Mouse (Mus musculus): Measurements from ENCODE around the gene Slc16a10.

Gene Slc16a10

DNA sequence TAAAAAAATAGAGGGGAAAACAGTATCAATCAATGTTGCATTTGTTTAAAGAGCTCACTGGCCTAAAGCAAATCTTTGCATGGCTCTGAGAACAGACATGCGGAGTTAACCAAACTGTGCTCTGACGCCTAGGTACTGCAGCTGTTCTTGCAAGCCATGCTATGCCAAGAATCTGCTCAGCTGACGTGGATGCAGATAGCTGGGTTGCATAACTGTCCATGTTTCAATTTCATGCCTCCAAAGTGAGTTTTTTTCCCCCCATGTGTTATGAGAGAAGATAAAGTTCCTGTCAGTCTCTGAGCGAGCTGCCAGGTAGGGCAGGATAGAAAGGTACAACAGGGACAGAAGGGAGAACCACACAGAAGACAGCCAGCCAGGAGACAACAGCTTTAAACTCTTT, 72.8 kb downstream of the Slc16a10 start:
- DNase-seq (ENCODE audit: extremely low spot score, low read depth, low spot score), result no peak

- DNase-seq (ENCODE audit: extremely low spot score, low read depth, low spot score), result no peak
Measured at GRCm38 (mm10) chr10:40068595-40068994, 73.5 kb downstream of the Slc16a10 start.

DNA sequence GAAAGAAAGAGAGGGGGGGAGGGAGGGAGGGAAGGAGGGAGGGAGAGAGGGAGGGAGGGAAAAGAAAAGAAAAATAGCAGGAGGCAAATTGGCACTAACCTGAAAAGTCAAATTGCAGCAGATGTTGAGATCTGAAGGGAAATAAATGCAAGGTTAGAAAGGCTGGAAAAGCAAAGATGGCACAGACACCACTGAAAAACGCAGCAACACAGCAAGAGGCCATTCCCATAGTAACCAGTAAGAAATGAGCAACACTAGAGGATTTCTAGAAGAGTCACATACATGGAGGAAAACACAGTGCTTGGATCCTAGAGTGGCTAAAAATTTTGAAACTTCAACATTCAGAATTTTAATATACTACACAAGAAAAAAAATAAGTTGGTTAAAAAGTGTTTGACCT, 74.5 kb downstream of the Slc16a10 start:
- no peak for DNase-seq (ENCODE audit: extremely low spot score, low read depth, low spot score)

GRCm38 (mm10) chr10:40067071-40067470, 75.0 kb downstream of the Slc16a10 start:
- DNase-seq (ENCODE audit: extremely low spot score, low read depth, low spot score), result no peak

DNA sequence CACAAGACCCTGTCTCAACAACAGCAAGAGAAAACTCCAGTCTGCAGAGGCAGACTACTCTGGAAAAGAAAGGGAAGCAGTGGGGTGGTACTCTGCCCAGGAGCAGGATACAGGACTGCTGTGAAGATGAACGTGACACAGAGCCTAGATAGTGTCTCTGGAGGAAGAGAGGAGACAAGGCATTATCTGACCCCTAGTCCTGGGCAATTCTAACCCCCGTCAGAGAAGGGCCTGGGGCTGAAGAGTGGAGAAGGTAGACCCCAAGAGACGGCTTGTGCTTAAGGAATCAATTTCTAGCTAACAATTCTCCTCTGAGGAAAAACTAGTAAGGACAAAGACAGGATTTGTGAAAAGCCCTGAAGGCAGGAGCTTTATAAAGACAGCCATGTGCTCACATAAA, 76.7 kb downstream of the Slc16a10 start:
- DNase-seq (ENCODE audit: extremely low spot score, low read depth, low spot score), result no peak

GRCm38 (mm10) chr10:40063291-40063890, 78.7 kb downstream of the Slc16a10 start:
- no peak for DNase-seq (ENCODE audit: extremely low spot score, low read depth, low spot score)

GRCm38 (mm10) chr10:40062812-40063211, 79.2 kb downstream of the Slc16a10 start:
- DNase-seq (ENCODE audit: extremely low spot score, low read depth, low spot score), result no peak

DNA sequence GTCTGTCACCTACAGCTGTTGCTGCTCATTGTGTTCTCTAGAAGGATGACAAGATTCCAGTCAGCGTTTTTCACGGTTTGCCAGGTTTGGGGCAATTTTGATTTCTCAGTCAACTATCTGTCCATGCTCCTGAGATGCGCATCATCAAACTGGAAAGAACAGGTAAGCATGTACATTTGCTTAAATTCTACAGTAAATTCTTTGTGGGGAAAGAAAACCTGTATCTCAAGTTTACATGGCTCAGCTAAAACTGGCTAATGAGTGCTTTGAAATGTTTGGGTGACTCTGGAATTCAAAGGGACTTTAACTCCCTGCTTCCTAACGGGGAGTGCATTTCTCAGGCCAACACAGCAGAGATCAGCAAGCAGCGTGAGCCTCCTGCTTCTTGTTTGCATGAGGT, 80.1 kb downstream of the Slc16a10 start:
- DNase-seq (ENCODE audit: extremely low spot score, low read depth, low spot score), result no peak

GRCm38 (mm10) chr10:40058786-40059120, 83.3 kb downstream of the Slc16a10 start:
- no peak for DNase-seq (ENCODE audit: extremely low spot score, low read depth, low spot score)

DNA sequence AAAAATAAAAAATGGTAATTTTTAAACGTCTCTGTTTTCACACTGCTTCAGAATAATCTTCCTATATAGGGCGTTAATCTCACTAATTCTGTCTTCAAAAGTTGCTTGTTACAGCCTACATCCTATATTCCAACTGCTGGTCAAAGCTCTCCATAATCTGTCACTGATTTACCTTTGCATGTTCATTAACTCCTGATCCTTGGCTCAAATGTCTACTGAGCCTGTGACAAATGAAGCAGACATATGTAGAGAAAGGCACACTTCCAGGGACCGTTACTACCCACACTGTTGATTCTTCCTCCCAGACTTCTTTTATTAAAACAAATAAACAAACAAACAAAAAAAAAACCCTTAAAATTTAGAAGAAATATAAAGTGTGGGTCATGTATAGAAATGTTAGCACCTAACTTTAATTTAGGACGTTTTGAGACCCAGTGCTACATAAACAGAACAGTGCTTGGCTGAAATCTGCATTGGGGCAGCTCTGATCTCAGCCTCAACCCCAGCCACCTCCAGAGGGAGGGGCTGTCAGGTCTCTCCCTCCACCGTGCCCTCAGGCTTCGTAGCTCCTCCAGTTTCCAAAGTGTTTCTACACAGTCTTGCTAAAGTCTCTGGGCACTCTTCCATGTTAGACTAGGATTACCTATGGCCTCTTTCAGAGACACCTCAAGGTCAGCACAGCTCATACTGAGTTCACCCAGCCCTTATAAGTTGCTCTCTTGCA, 83.8 kb downstream of the Slc16a10 start:
- no peak for DNase-seq (ENCODE audit: extremely low spot score, low read depth, low spot score)

DNA sequence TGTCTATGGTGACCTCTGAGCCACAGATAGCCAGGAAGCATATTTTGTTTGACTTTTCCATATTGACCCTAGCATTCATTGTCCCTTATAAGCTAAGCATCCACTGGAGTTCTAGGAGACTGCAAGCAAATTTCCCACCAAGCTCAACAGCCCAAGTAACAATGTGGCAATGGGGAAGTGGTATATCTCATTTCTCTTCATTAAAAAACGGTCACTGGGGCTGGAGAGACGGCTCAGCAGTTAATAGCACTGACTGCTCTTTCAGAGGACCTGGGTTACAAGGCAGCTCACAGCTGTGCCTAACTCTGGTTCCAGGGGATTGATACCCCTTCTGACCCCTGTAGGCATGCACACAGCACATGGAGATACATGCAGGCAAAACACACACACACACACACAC, 84.4 kb downstream of the Slc16a10 start:
- DNase-seq (ENCODE audit: extremely low spot score, low read depth, low spot score), result no peak

DNA sequence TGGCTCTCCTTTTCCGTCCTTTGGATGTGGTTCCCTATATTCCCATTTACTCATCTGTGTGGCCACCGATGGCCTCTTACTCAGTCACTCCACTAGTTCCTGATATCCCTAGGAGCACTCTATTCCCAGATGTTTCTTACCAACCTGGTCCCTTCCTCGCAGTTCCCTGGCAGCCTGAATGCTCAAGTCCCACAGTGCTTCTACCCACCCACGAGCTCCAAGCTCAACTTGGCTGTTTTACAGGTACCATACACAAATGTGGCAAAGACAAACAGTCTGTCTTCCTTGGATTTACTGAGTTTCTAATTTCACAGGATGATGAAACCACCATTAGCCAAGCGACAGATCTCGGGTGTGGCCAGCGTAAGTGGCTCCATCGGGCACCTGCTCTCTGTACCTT, 87.6 kb downstream of the Slc16a10 start:
- DNase-seq (ENCODE audit: extremely low spot score, low read depth, low spot score), result no peak

DNA sequence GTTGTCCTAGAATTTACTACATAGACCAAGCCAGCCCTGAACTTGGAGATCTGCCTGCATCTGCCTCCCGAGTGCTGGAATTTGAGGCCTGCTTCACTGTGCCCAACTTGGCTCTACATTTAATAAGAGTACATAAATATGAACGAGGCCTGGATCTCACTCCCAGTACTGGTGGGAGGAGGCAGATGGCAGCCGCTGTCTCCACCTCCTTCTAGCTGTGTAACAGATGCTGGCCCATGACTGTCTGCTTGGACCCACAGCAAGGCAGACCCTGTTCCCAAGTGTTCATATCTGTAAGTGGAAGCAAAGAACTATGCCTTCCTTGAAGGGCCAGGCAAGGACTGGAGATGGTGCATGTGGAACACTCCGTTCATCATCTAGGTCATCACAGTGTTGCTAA, 88.2 kb downstream of the Slc16a10 start:
- no peak for DNase-seq (ENCODE audit: extremely low spot score, low read depth, low spot score)

DNA sequence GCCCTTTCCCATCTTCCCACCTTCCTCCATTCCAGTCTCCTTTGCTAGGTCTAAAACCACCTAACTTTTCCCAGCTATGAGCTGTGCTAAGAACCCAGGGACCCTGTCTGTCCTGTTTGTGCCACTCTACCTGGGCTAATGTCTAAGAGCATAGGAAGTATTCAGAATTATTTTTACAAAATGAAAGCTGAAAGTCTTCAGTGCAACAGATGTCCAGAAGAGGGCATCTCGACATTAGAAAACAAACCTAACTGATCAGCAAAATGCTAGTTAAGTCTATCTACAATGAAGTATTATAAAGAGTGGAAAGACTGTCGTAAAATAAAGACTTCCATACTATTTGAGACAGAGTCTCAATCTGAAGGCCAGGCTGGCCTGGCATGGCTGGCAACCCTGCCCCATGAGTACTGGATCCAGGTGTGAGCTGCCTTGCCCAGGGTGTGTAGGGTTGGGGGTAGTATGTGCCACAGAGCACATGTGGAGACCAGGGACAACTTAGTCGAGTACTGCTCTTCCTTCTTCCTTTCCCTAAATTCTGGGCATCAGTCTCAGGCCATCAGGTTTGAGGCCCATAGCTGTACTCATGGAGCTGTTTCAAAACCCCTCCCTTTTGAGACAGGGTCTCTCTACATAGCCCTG, 88.7 kb downstream of the Slc16a10 start:
- DNase-seq (ENCODE audit: extremely low spot score, low read depth, low spot score), result no peak

DNA sequence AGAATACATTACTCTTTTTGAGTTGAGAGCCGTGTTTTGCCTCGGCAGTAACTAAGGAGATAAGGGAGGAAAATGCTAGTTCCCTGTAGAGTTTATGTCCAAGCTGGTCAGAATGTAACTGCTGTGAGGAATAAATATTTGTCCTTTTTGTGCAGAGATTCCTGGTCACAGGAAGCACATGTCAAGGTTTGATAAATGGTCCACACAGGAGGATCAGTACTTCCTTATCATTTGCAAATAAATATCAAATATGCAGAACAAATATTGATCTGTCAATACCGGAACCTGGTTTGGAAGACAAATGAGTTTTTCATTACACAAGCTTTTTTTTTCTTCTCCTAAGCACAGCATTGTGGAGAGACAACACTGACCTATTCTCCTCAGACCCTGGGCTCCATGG, 90.1 kb downstream of the Slc16a10 start:
- no peak for DNase-seq (ENCODE audit: extremely low spot score, low read depth, low spot score)

DNA sequence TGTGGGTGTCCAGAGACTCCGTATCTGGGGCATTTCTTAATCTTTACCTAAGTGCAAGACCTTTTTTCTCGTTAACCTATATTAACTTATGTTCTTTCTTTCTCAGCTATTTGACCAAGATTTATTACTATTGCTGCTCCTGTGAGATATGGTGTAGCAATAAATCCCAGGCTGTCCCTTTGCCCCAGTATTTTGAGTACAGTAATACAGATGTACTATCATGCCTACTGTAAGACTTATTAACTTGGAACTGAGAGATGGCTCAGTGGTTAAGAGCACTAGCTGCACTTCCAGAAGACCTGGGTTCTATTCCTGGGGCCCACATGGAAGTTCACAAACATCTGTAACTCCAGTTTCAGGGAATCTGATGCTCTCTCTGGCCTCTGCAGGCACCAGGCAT, 91.3 kb downstream of the Slc16a10 start:
- DNase-seq (ENCODE audit: extremely low spot score, low read depth, low spot score), result no peak

DNA sequence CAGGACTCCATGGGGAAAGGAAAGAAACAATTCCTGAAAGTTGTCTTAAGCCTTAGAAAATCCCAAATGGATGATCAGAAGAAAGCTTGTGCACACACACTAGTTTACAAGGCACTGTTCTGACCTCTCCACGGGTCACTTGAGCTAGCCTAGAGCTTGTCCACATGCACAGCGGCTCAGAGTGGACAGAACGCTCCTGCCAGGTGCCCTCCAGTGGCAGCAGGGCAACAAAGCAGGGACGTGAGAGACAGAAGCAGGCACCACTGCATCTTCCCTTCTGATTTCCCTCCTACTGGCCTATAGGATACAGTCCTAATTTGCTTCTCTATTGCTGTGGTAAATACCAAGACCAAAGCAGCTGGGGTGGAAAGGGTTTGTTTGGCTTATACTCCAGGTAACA, 100.7 kb downstream of the Slc16a10 start:
- no peak for DNase-seq (ENCODE audit: extremely low spot score, low read depth, low spot score)

DNA sequence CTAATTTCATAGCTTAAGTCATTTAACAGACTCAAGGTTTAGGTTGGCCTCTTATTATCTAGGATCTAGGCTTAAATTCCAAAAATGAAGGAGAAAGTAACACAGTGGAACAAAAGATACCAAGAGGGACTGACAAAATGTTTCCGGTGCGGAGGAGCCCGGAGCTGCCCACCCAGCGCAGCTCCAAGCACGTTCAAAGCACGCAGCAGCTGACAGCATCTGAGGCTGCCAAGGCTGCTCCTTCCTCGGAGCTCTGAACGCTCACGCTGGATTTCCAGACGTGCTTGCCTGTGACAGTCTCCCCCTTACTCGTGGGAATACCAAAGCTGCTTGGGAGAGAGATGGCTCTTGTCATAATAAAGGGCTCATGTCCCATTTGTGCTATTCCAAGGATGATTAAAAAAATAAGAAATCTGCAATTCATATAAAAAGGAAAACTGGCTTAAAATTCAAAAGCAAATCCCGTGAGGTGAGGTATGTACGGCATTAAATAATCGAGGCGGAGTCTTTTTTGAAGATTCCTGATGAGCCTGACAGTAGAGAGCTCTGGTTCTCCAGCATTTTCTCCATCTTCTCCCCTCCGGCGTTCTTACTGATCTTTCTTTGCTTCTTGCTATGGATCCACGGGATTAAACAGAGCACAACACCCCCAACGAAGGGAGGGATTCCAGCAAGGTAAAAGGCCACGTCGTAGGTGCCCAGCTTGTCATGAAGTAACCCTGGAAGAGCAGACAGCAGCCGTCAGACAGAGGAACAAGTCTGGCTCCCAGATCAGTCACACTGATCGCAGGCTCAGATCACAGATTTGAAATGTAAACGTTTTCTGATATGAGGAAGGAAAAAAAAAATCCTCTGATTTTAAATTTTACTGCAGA, 105.1 kb downstream of the Slc16a10 start:
- no peak for DNase-seq (ENCODE audit: extremely low spot score, low read depth, low spot score)

DNA sequence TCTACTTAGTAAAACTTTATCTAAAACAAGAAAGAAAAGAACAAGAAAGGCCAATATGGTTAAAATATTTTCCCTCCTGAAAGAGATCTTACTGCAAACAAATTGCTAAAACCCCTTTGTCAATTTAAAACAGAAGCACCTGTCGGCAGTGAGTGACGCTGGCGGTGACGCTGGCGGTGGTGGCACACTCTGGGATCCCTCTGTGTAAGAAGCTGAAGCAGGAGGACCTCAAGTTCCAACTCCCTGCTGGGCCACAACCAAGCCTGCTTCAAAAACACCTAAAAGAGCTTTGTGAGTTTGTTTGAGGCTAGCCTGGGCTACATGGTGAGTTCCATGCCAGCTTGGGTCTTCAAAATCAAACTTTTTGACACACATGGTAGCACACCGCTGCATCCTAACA, 107.1 kb downstream of the Slc16a10 start:
- DNase-seq (ENCODE audit: extremely low spot score, low read depth, low spot score), result no peak

DNA sequence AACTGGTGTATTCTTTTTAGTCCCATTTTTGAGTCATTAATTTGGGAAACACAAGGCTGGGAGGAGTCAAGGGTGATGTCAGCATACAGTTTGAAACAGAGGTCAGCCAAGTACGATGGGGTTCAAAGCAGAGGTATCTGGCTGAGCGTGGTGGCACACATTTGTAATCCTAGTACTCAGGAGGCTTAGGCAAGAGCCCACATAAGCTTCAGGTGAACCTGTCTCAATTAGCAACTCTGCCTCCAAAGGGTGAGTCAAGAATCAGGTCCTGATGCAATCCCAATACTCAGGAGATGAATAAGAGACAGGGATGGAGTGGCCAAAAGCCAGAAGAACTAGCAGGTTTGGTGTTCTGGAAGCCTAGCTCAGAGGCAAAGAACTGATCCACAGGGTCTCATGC, 109.2 kb downstream of the Slc16a10 start:
- DNase-seq (ENCODE audit: extremely low spot score, low read depth, low spot score), result no peak

DNA sequence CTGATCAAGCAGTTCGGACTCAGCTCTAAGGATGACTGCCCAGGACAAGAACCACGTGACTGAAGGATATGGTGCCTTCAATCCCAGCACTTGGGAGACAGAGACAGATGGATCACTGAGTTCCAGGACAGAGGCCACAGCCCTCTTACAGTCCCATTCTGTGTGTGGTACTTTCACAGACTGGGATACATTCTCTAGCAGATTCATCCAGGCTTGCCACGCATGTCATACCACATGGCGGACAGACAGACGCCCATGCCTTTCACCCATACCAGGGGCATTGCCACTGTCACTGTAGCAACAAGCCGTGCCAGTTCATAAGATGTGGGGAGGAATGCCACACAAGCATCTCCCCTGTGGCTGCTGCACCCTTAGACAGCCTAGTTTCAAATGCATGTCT, 111.3 kb downstream of the Slc16a10 start:
- DNase-seq (ENCODE audit: extremely low spot score, low read depth, low spot score), result no peak

- no peak for DNase-seq (ENCODE audit: extremely low spot score, low read depth, low spot score)
Measured at GRCm38 (mm10) chr10:40029610-40030009, 112.4 kb downstream of the Slc16a10 start.
